Mouse (Mus musculus) testis, postnatal 14 days (tissue): ENCODE measurements around the gene Cldn12.

Experiments
- DNase-seq: peaks from one replicate; pipeline ENCODE4 v3.0.0; 2021; ENCODE audit warnings: low spot score

The Cldn12 gene

GRCm38 (mm10) chr5:5514196-5515076 is at the start of gene Cldn12:
Cldn12 (minus strand) TSS chr5:5514958.
- DNase-seq = peak; percentile 96

GRCm38 (mm10) chr5:5562435-5562834 is 47.7 kb upstream of the Cldn12 start:
- DNase-seq = no peak

GRCm38 (mm10) chr5:5561041-5561706 is 46.4 kb upstream of the Cldn12 start:
- DNase-seq = no peak

GRCm38 (mm10) chr5:5559798-5560197 is 45.0 kb upstream of the Cldn12 start:
- DNase-seq = no peak

GRCm38 (mm10) chr5:5559079-5559740 is 44.5 kb upstream of the Cldn12 start, which contains the start of gene Gtpbp10:
Gtpbp10 (minus strand) TSS chr5:5559538.
- DNase-seq = peak; percentile 93

GRCm38 (mm10) chr5:5551110-5551509 is 36.4 kb upstream of the Cldn12 start:
- DNase-seq = no peak

- no peak for DNase-seq
These were observed 25.6 kb upstream of the Cldn12 start for GRCm38 (mm10) chr5:5540385-5540784.

GRCm38 (mm10) chr5:5539771-5540170 is 25.0 kb upstream of the Cldn12 start:
- DNase-seq = no peak

- DNase-seq = no peak
These were observed 21.4 kb upstream of the Cldn12 start for GRCm38 (mm10) chr5:5536131-5536530.

GRCm38 (mm10) chr5:5533656-5534420 is 19.1 kb upstream of the Cldn12 start:
- no peak for DNase-seq

- DNase-seq = no peak
These were observed 653 bp upstream of the Cldn12 start for GRCm38 (mm10) chr5:5515411-5515810.

- no peak for DNase-seq
These were observed 3.4 kb downstream of the Cldn12 start for GRCm38 (mm10) chr5:5511401-5511800.

- DNase-seq = no peak
These were observed 3.8 kb downstream of the Cldn12 start for GRCm38 (mm10) chr5:5510989-5511388.

GRCm38 (mm10) chr5:5510304-5510887 is 4.4 kb downstream of the Cldn12 start:
- no peak for DNase-seq

- no peak for DNase-seq
These were observed 6.5 kb downstream of the Cldn12 start for GRCm38 (mm10) chr5:5508231-5508630.

- DNase-seq = peak; percentile 31
These were observed 7.0 kb downstream of the Cldn12 start for GRCm38 (mm10) chr5:5507701-5508225.

- no peak for DNase-seq
These were observed 10.3 kb downstream of the Cldn12 start for GRCm38 (mm10) chr5:5504456-5504855.

GRCm38 (mm10) chr5:5503381-5503780 is 11.4 kb downstream of the Cldn12 start:
- no peak for DNase-seq

- no peak for DNase-seq
These were observed 13.2 kb downstream of the Cldn12 start for GRCm38 (mm10) chr5:5501583-5501982.

GRCm38 (mm10) chr5:5496393-5496792 is 18.4 kb downstream of the Cldn12 start:
- no peak for DNase-seq

- no peak for DNase-seq
These were observed 19.7 kb downstream of the Cldn12 start for GRCm38 (mm10) chr5:5495042-5495441.
